Mouse (Mus musculus): Measurements from ENCODE around the gene Insig1.

Gene Insig1

GRCm38 (mm10) chr5:28123455-28123825, 52.3 kb downstream of the Insig1 start:
- no peak for DNase-seq

DNA sequence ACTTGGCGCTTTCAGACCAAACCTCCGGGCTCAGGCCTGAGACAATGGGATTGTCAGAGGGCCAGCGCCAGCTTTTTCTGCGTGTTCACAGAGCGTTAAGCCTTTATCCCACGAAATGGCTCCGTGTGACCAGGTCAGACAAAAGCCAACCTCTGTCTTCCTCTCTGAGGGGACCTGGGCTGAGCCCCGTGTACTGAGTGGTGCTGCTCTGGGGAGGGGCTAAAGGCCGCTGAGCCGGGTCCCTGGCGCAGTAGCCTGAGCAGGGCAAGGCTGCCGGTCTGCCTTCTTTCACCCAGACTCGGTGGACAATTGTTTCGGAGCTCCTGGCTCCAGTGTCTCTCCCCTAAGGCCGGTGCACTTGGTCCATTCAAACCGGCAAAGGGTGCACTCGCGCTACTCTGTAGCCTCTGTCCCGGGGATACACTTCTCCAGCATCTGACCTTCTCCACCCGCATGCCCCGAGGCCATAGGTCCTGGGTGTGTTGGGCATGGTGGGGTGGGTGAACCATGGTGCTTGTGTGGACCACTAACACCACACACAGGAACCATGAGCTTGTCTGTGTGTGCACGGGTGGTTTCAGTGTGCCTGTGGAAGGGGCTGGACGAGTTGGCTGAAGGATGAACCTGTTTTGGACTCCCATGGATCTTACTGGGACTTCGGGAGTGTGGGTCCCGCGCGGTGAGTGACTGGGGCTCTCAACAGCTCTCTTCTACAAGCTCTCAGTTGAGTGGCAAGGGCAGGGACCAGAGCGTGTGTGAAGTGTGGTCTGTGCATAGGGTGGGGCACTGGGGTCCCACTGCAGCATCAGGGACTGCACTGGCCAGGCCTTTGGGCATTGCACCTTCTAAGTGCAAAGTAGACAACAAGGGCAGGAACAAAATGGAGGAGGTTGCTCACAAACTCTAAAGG, 53.4 kb downstream of the Insig1 start:
- DNase-seq: no peak

Data from spleen, adult 18-20 months (tissue).